Mouse (Mus musculus) E14TG2a.4 (cell line): ENCODE data around the gene Dpp6.

Experiments used
- CTCF ChIP-seq: conservative IDR thresholded peaks from 2 replicates; pipeline ENCODE4 v1.5.1; 2014; ENCODE audit warnings: low read length
- POU5F1 ChIP-seq: IDR thresholded peaks from 2 replicates; pipeline ENCODE4 v1.6.1; 2014; ENCODE audit warnings: low read length, borderline replicate concordance

GRCm38 (mm10) chr5:27271336-27271735 lies 454.3 kb downstream of the Dpp6 start:
- TF ChIP-seq CTCF = no peak
- TF ChIP-seq POU5F1 = no peak
